Mouse (Mus musculus) urinary bladder, postnatal 14 days (tissue): ENCODE measurements around the gene Ppp1r1b.
A peak's percentile ranks its signal among the peaks of the same experiment; 100 is the strongest.

Source experiments
- DNase-seq: peaks from one replicate; pipeline ENCODE4 v3.0.0; 2021; ENCODE audit warnings: low spot score

Ppp1r1b gene

DNA sequence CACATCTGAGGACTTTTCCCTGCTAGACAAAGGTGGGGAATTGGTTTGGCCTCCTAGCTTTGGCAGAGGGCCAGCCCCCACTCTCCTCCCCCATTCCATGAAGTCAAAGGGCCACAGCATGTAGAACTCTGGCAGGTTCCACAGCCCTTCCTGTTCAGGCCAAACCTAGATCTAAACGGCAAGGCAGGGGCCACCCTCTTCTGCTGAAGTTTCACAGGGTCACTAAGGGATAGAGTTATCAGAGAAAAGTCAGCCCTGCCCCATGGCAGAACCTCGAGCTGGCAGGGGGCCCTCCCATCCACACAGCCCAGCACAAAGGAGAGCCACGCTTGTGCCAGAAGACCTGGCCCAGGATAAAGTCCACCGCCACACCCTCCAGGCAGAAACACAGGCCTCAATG, 46.8 kb downstream of the Ppp1r1b start:
- no peak for DNase-seq

DNA sequence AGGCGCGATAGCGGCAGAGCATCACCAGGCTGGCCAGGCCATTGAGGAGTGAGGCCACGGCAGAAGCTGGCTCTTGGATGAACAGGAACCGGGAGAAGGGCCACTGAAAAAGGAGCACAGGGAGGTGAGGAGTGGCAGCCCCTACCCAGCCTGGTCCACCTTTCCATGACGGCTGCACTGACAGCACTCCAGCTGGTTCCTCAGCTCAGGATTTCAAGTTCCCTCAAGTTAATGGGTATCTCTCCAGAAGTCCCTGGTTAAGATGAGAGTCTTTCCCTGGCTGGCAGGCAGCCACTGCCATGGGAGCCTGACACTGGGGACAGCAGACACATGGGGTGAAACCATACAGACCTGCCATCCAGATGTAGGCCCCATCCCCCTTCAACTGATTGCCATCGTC, 49.7 kb downstream of the Ppp1r1b start:
- DNase-seq, result no peak

DNA sequence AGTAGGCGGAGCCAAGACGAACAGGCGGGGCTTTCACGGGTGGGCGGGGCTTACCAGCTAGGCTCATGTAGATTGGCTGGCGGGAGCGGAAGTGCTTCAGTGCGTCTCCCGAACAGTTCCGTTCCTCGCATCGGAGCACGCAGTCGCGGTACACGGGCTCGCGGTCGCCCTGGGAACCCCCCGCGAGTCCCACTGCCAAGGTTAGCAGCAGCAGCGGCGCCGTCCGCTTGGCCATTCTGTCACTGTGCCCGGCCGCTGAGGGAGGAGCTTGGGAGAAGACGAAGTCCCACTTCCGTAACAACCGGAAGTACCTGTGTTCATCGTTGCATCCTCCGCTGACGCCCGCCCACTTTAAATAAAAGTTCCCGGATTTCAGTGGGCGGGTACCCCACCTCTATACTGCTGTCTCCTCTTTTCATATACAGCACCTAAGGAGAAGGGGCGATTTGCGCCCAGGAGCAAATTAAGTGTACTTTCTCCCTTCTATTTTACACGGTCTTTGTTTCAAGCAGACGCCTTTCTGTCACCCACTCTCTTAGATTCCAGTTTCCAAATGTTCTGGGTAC, 52.0 kb downstream of the Ppp1r1b start, which contains the start of gene Pgap3:
TSS of gene Pgap3 (minus strand) at position 330 of the 566 bp plus-strand sequence.
- DNase-seq, result peak; percentile 86

DNA sequence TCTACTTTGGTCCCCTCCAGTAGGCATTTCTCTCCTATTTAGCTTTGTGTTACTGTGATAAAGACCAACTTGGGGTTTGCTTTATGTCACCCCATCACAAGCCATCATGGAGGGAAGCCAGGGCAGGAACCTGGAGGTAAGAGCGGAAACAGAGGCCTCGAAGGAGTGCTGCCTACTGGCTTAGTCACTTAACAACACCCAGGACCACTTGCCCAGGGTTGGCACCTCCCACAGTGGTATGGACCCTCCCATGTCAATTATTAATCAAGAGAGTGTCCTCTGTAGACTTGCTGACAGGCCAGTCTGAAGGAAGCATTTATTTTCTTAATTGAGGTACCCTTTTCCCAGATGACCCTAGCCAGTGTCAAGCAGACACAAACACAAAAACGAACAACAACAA, 52.6 kb downstream of the Ppp1r1b start:
- DNase-seq, result no peak

DNA sequence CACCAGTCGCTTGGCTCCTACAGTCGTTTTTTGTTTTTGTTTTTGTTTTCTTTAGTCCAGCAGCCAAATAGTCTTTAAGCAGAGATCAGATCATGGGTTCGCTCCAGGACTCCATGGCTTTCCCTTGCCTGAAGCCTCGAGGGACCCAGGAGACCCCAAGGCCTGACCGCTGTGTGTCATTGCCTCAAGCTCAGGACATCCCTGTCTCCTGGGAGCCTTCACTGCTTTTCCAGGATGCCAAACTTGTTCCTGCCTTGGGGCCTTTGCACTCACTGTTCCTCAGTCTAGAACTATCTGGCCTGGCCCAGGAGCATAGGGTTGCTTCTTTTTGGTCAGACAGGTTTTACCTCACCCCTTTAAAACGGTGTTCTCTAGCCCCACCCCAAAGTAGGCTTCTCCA, 58.4 kb downstream of the Ppp1r1b start:
- no peak for DNase-seq
